Mouse (Mus musculus): ENCODE data around the gene Adtrp. TPM values are rescaled to one million over a fixed set of nuclear protein-coding genes. Genes with fewer than 3 reads are reported as not detected.

The Adtrp gene
- polyA plus RNA-seq, 1 experiment from 2014 or later = 42.3 TPM

DNA sequence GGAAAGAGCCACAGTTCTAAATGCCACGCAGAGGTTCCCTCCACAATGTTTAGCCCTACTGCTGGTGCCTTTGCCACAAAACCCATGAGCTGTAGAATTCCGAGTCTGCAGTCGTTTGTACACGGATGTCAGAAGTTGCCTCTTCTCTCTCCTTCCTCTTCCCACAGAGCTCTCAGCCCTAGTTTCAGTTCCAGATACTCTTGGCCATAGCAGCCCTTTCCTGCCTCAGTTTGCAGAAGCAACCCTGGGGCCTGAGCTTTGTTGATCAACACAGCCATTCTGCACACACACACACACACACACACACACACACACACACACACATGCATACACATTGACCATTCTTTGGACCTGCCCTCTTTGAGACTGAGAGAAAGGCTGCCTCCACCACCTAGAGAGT, 28.0 kb downstream of the Adtrp start:
- no peak for DNase-seq (ENCODE audit: low spot score)
- no peak for ATAC-seq (ENCODE audit: low FRiP score, low TSS enrichment)
- Histone ChIP-seq H3K4me3 (ENCODE audit: low read depth, low read length) (no peak overlapping the region), H3K4me2 (replicated peaks; ENCODE audit: low read depth) (no peak overlapping the region), H3K9me3 (ENCODE audit: control insufficient read depth, low read length) (no peaks in the 10 kb centered on the region), H3K9ac (ENCODE audit: low read length) (no peak overlapping the region), H3K4me1 (replicated peaks; ENCODE audit: control insufficient read depth, insufficient read depth) (no peaks in the 10 kb centered on the region), H3K27ac (replicated peaks) (no peak overlapping the region), H3K27me3 (ENCODE audit: control insufficient read depth, insufficient read depth, low read length) (no peaks in the 10 kb centered on the region), H3K36me3 (ENCODE audit: control insufficient read depth, insufficient read depth, low read length) (no peaks in the 10 kb centered on the region)
- TF ChIP-seq CTCF (IDR thresholded peaks at IDR 0.05; ENCODE audit: low read depth) (no peak), EP300 (optimal IDR thresholded peaks at IDR 0.05) (no peak)
- WGBS = 94% methylated on average over 4 of the region's 4 CpGs

- no peak overlapping the region for H3K9ac ChIP-seq (ENCODE audit: low read length)
- 69% methylated on average over 4 of the region's 4 CpGs for WGBS
- H3K27ac ChIP-seq (replicated peaks) = no peak overlapping the region
- H3K9me3 ChIP-seq (ENCODE audit: control insufficient read depth, low read length) = no peaks in the 10 kb centered on the region
- H3K4me1 ChIP-seq (replicated peaks; ENCODE audit: control insufficient read depth, insufficient read depth) = no peaks in the 10 kb centered on the region
- no peak for DNase-seq (ENCODE audit: low spot score)
- H3K36me3 ChIP-seq (ENCODE audit: control insufficient read depth, insufficient read depth, low read length) = no peaks in the 10 kb centered on the region
- no peak overlapping the region for H3K4me3 ChIP-seq (ENCODE audit: low read depth, low read length)
- H3K4me2 ChIP-seq (replicated peaks; ENCODE audit: low read depth) = no peak overlapping the region
- no peak for TF ChIP-seq CTCF (IDR thresholded peaks at IDR 0.05; ENCODE audit: low read depth)
- TF ChIP-seq EP300 (optimal IDR thresholded peaks at IDR 0.05) = no peak
- no peak for ATAC-seq (ENCODE audit: low FRiP score, low TSS enrichment)
- no peaks in the 10 kb centered on the region for H3K27me3 ChIP-seq (ENCODE audit: control insufficient read depth, insufficient read depth, low read length)
Measured at GRCm38 (mm10) chr13:41817583-41817982, 29.9 kb downstream of the Adtrp start.

- no peak overlapping the region for H3K9ac ChIP-seq (ENCODE audit: low read length)
- H3K9me3 ChIP-seq (ENCODE audit: control insufficient read depth, low read length) = no peaks in the 10 kb centered on the region
- H3K4me1 ChIP-seq (replicated peaks; ENCODE audit: control insufficient read depth, insufficient read depth) = no peaks in the 10 kb centered on the region
- H3K4me3 ChIP-seq (ENCODE audit: low read depth, low read length) = no peak overlapping the region
- H3K27me3 ChIP-seq (ENCODE audit: control insufficient read depth, insufficient read depth, low read length) = no peaks in the 10 kb centered on the region
- H3K36me3 ChIP-seq (ENCODE audit: control insufficient read depth, insufficient read depth, low read length) = no peaks in the 10 kb centered on the region
- no peak overlapping the region for H3K27ac ChIP-seq (replicated peaks)
- no peak for ATAC-seq (ENCODE audit: low FRiP score, low TSS enrichment)
- TF ChIP-seq CTCF (IDR thresholded peaks at IDR 0.05; ENCODE audit: low read depth) = no peak
- WGBS = 85% methylated on average over 4 of the region's 4 CpGs
- no peak for DNase-seq (ENCODE audit: low spot score)
- no peak overlapping the region for H3K4me2 ChIP-seq (replicated peaks; ENCODE audit: low read depth)
Measured at GRCm38 (mm10) chr13:41816643-41817042, 30.8 kb downstream of the Adtrp start.

GRCm38 (mm10) chr13:41810776-41811175, 36.7 kb downstream of the Adtrp start:
- ATAC-seq (ENCODE audit: low FRiP score, low TSS enrichment) (no peak), DNase-seq (ENCODE audit: low spot score) (no peak)
- Histone ChIP-seq H3K9me3 (ENCODE audit: control insufficient read depth, low read length) (no peaks in the 10 kb centered on the region), H3K9ac (ENCODE audit: low read length) (no peak overlapping the region), H3K4me3 (ENCODE audit: low read depth, low read length) (no peak overlapping the region), H3K4me2 (replicated peaks; ENCODE audit: low read depth) (no peak overlapping the region), H3K27ac (replicated peaks) (no peak overlapping the region), H3K27me3 (ENCODE audit: control insufficient read depth, insufficient read depth, low read length) (no peaks in the 10 kb centered on the region), H3K36me3 (ENCODE audit: control insufficient read depth, insufficient read depth, low read length) (no peaks in the 10 kb centered on the region), H3K4me1 (replicated peaks; ENCODE audit: control insufficient read depth, insufficient read depth) (no peaks in the 10 kb centered on the region)
- WGBS = 86% methylated on average over 7 of the region's 7 CpGs
- TF ChIP-seq EP300 (optimal IDR thresholded peaks at IDR 0.05) (no peak), CTCF (IDR thresholded peaks at IDR 0.05; ENCODE audit: low read depth) (no peak)

GRCm38 (mm10) chr13:41807815-41808214, 39.7 kb downstream of the Adtrp start:
- H3K4me2 ChIP-seq (replicated peaks; ENCODE audit: low read depth) = no peak overlapping the region
- H3K4me3 ChIP-seq (ENCODE audit: low read depth, low read length) = no peak overlapping the region
- ATAC-seq (ENCODE audit: low FRiP score, low TSS enrichment) (no peak), DNase-seq (ENCODE audit: low spot score) (no peak)
- no peak for TF ChIP-seq CTCF (IDR thresholded peaks at IDR 0.05; ENCODE audit: low read depth)
- TF ChIP-seq EP300 (optimal IDR thresholded peaks at IDR 0.05) = no peak
- no peak overlapping the region for H3K9ac ChIP-seq (ENCODE audit: low read length)
- H3K4me1 ChIP-seq (replicated peaks; ENCODE audit: control insufficient read depth, insufficient read depth) = no peaks in the 10 kb centered on the region
- 49% methylated on average over 4 of the region's 4 CpGs for WGBS
- no peaks in the 10 kb centered on the region for H3K36me3 ChIP-seq (ENCODE audit: control insufficient read depth, insufficient read depth, low read length)
- no peaks in the 10 kb centered on the region for H3K27me3 ChIP-seq (ENCODE audit: control insufficient read depth, insufficient read depth, low read length)
- no peaks in the 10 kb centered on the region for H3K9me3 ChIP-seq (ENCODE audit: control insufficient read depth, low read length)
- H3K27ac ChIP-seq (replicated peaks) = no peak overlapping the region

GRCm38 (mm10) chr13:41807300-41807699, 40.2 kb downstream of the Adtrp start:
- no peaks in the 10 kb centered on the region for H3K36me3 ChIP-seq (ENCODE audit: control insufficient read depth, insufficient read depth, low read length)
- no peak for ATAC-seq (ENCODE audit: low FRiP score, low TSS enrichment)
- WGBS = 78% methylated on average over 4 of the region's 4 CpGs
- no peaks in the 10 kb centered on the region for H3K27me3 ChIP-seq (ENCODE audit: control insufficient read depth, insufficient read depth, low read length)
- no peak for TF ChIP-seq CTCF (IDR thresholded peaks at IDR 0.05; ENCODE audit: low read depth)
- no peak for TF ChIP-seq EP300 (optimal IDR thresholded peaks at IDR 0.05)
- no peak overlapping the region for H3K4me2 ChIP-seq (replicated peaks; ENCODE audit: low read depth)
- H3K27ac ChIP-seq (replicated peaks) = no peak overlapping the region
- H3K4me3 ChIP-seq (ENCODE audit: low read depth, low read length) = no peak overlapping the region
- H3K4me1 ChIP-seq (replicated peaks; ENCODE audit: control insufficient read depth, insufficient read depth) = no peaks in the 10 kb centered on the region
- H3K9me3 ChIP-seq (ENCODE audit: control insufficient read depth, low read length) = no peaks in the 10 kb centered on the region
- no peak overlapping the region for H3K9ac ChIP-seq (ENCODE audit: low read length)
- DNase-seq (ENCODE audit: low spot score) = no peak
